Mouse (Mus musculus) limb, embryonic 15.5 days (tissue): ENCODE measurements around the gene Olfr1393. TPM values are rescaled to one million over a fixed set of nuclear protein-coding genes. Genes with fewer than 3 reads are reported as not detected.

Source experiments
- polyA plus RNA-seq: library from polyadenylated mRNA; unstranded; fragments of >200 nt; fragmentation: Nextera tagmentation; extraction: Ambion mirVana; gene quantifications from 2 replicates; pipeline ENCODE4 v1.2.1, GENCODE M21; 2015

The Olfr1393 gene
- polyA plus RNA-seq, 1 experiment from 2014 or later = not detected

Other genes starting within 250 kb of the Olfr1393 start
- 0.83 and 1.1 TPM in 2 replicates for gene 9930111J21Rik2, start 227.1 kb upstream of the Olfr1393 start, polyA plus RNA-seq
- 0.13 TPM in 1 of 2 replicates, not detected in the other for gene Tgtp2, start 214.1 kb upstream of the Olfr1393 start, polyA plus RNA-seq
- 1.4 and 1.7 TPM in 2 replicates for gene Ifi47, start 201.7 kb upstream of the Olfr1393 start, polyA plus RNA-seq
- not detected in 2 replicates for gene Olfr1396, start 163.4 kb upstream of the Olfr1393 start, polyA plus RNA-seq
- gene Olfr1395, start 136.0 kb upstream of the Olfr1393 start, polyA plus RNA-seq = not detected in 2 replicates
- gene Olfr1394, start 123.9 kb upstream of the Olfr1393 start, polyA plus RNA-seq = not detected in 2 replicates
- gene Btnl9, start 91.1 kb upstream of the Olfr1393 start, polyA plus RNA-seq = 1.8 and 2.0 TPM in 2 replicates
- gene Zfp62, start 75.0 kb upstream of the Olfr1393 start, polyA plus RNA-seq = 33.8 and 36.9 TPM in 2 replicates
- gene Mgat1, start 34.1 kb upstream of the Olfr1393 start, polyA plus RNA-seq = 74.6 and 81.3 TPM in 2 replicates
- 0.10 and 0.11 TPM in 2 replicates for gene Olfr1392, start 7.0 kb downstream of the Olfr1393 start, polyA plus RNA-seq
- gene Olfr10, start 26.4 kb downstream of the Olfr1393 start, polyA plus RNA-seq = not detected in 2 replicates
- gene Olfr1391, start 44.4 kb downstream of the Olfr1393 start, polyA plus RNA-seq = not detected in 2 replicates
- gene Olfr1390, start 56.9 kb downstream of the Olfr1393 start, polyA plus RNA-seq = not detected in 2 replicates
- not detected in 2 replicates for gene Olfr1389, start 144.8 kb downstream of the Olfr1393 start, polyA plus RNA-seq
- 0.06 TPM in 1 of 2 replicates, not detected in the other for gene Olfr1388, start 158.3 kb downstream of the Olfr1393 start, polyA plus RNA-seq
- not detected in 2 replicates for gene Olfr1387, start 177.0 kb downstream of the Olfr1393 start, polyA plus RNA-seq
- gene Olfr1386, start 186.7 kb downstream of the Olfr1393 start, polyA plus RNA-seq = not detected in 2 replicates
- gene Olfr1385, start 210.8 kb downstream of the Olfr1393 start, polyA plus RNA-seq = not detected in 2 replicates
- gene Olfr1384, start 228.4 kb downstream of the Olfr1393 start, polyA plus RNA-seq = not detected in 2 replicates
- gene Olfr1383, start 241.3 kb downstream of the Olfr1393 start, polyA plus RNA-seq = not detected in 2 replicates
- not detected in 2 replicates for gene Olfr1382, start 249.9 kb downstream of the Olfr1393 start, polyA plus RNA-seq